Mouse (Mus musculus) limb, embryonic 12.5 days (tissue): Measurements from ENCODE around the gene Mfap5. TPM values are rescaled to one million over a fixed set of nuclear protein-coding genes. Genes with fewer than 3 reads are reported as not detected.
"Not testable (repeated sequence)": the region's sequence is repeated elsewhere in the genome, so short reads cannot be mapped to it uniquely, and the experiment has no call there.

Source experiments
- ATAC-seq: fragments of 200-750 bp; cut with Nextera tagmentation; 2 replicates; pipeline ENCODE4 v1.8.0; 2017; ENCODE audit warnings: low read depth, moderate TSS enrichment; ENCODE audit not compliant: insufficient number of reproducible peaks, insufficient read depth, low FRiP score, low TSS enrichment
- H3K27ac ChIP-seq: fragments of 300-500 bp; sonication (generic); 2 replicates; pipeline ENCODE4 v1.5.1; 2016; ENCODE audit warnings: mild to moderate bottlenecking, moderate library complexity
- H3K27me3 ChIP-seq: fragments of 300-500 bp; sonication (generic); 2 replicates; pipeline ENCODE4 v1.6.1; 2016; ENCODE audit warnings: mild to moderate bottlenecking, moderate library complexity
- H3K36me3 ChIP-seq: fragments of 300-500 bp; sonication (generic); 2 replicates; pipeline ENCODE4 v1.6.1; 2016; ENCODE audit warnings: mild to moderate bottlenecking, moderate library complexity
- H3K4me1 ChIP-seq: fragments of 300-500 bp; sonication (generic); replicated peaks from 2 replicates; pipeline ENCODE4 v1.6.1; 2016
- H3K4me2 ChIP-seq: fragments of 300-500 bp; sonication (generic); 2 replicates; pipeline ENCODE4 v1.6.1; 2016; ENCODE audit warnings: mild to moderate bottlenecking, moderate library complexity
- H3K4me3 ChIP-seq: fragments of 300-500 bp; sonication (generic); replicated peaks from 2 replicates; pipeline ENCODE4 v1.5.1; 2016; ENCODE audit warnings: mild to moderate bottlenecking
- H3K9ac ChIP-seq: fragments of 300-500 bp; sonication (generic); replicated peaks from 2 replicates; pipeline ENCODE4 v1.6.1; 2016; ENCODE audit warnings: mild to moderate bottlenecking, moderate library complexity
- H3K9me3 ChIP-seq: fragments of 300-500 bp; sonication (generic); 2 replicates; pipeline ENCODE4 v1.6.1; 2016; ENCODE audit warnings: mild to moderate bottlenecking, moderate library complexity
- WGBS: fragments of 180-500 bp; shearing (Covaris S2); methylation state at CpG from one replicate; pipeline ENCODE4 v1.1.7; 2016; 5-methylcytosine and 5-hydroxymethylcytosine counted together
- polyA plus RNA-seq: library from polyadenylated mRNA; unstranded; fragments of >200 nt; fragmentation: Nextera tagmentation; extraction: Ambion mirVana; gene quantifications from 2 replicates; pipeline ENCODE4 v1.2.1, GENCODE M21; 2016

Gene Mfap5
- polyA plus RNA-seq, 1 experiment from 2014 or later = 1.2 TPM

GRCm38 (mm10) chr6:122565070-122565784 is 59.6 kb downstream of the Mfap5 start:
- H3K4me3 ChIP-seq = no peak overlapping the region
- 91% methylated on average over 9 of the region's 9 CpGs for WGBS
- ATAC-seq = no peak
- peaks cover 12% of the 10 kb centered on the region for H3K27me3 ChIP-seq
- no peak overlapping the region for H3K4me2 ChIP-seq
- H3K27ac ChIP-seq = no peak overlapping the region
- no peaks in the 10 kb centered on the region for H3K9me3 ChIP-seq
- H3K9ac ChIP-seq = no peak overlapping the region
- H3K36me3 ChIP-seq = no peaks in the 10 kb centered on the region
- H3K4me1 ChIP-seq = 0 out of 2 replicates have a peak, but pooled peaks cover 2% of the 10 kb centered on the region

- Histone ChIP-seq H3K27ac (no peak overlapping the region), H3K4me1 (no peaks in the 10 kb centered on the region), H3K4me2 (no peak overlapping the region), H3K9ac (no peak overlapping the region), H3K36me3 (no peaks in the 10 kb centered on the region), H3K4me3 (no peak overlapping the region), H3K9me3 (no peaks in the 10 kb centered on the region), H3K27me3 (no peaks in the 10 kb centered on the region; the same call in 1 of the 2 replicates)
- ATAC-seq = no peak
- 68% methylated on average over 5 of the region's 5 CpGs for WGBS
These were observed 63.5 kb downstream of the Mfap5 start for GRCm38 (mm10) chr6:122569113-122569512.

- Histone ChIP-seq H3K36me3 (no peaks in the 10 kb centered on the region), H3K9me3 (no peaks in the 10 kb centered on the region), H3K27me3 (no peaks in the 10 kb centered on the region; the same call in 1 of the 2 replicates), H3K27ac (no peak overlapping the region), H3K4me2 (no peak overlapping the region), H3K4me1 (no peaks in the 10 kb centered on the region), H3K4me3 (no peak overlapping the region), H3K9ac (no peak overlapping the region)
- 78% methylated on average over 1 of the region's 1 CpGs for WGBS
- ATAC-seq = no peak
These were observed 64.1 kb downstream of the Mfap5 start for GRCm38 (mm10) chr6:122569762-122570161.

- H3K9me3 ChIP-seq = no peaks in the 10 kb centered on the region
- no peak overlapping the region for H3K4me2 ChIP-seq
- H3K4me3 ChIP-seq = no peak overlapping the region
- WGBS = 53% methylated on average over 8 of the region's 8 CpGs
- H3K4me1 ChIP-seq = no peaks in the 10 kb centered on the region
- ATAC-seq = no peak
- H3K27ac ChIP-seq = no peak overlapping the region
- no peaks in the 10 kb centered on the region for H3K36me3 ChIP-seq
- no peak overlapping the region for H3K9ac ChIP-seq
- H3K27me3 ChIP-seq = no peaks in the 10 kb centered on the region; the same call in 1 of the 2 replicates
These were observed 65.3 kb downstream of the Mfap5 start for GRCm38 (mm10) chr6:122570695-122571616.

GRCm38 (mm10) chr6:122571617-122571959 is 65.9 kb downstream of the Mfap5 start:
- 89% methylated on average over 3 of the region's 3 CpGs for WGBS
- Histone ChIP-seq H3K27ac (no peak overlapping the region), H3K27me3 (no peaks in the 10 kb centered on the region; the same call in 1 of the 2 replicates), H3K4me1 (no peaks in the 10 kb centered on the region), H3K36me3 (no peaks in the 10 kb centered on the region), H3K9me3 (no peaks in the 10 kb centered on the region), H3K4me3 (no peak overlapping the region), H3K9ac (no peak overlapping the region), H3K4me2 (no peak overlapping the region)
- ATAC-seq = no peak

- H3K4me1 ChIP-seq, H3K27ac ChIP-seq, H3K4me2 ChIP-seq, H3K4me3 ChIP-seq, H3K27me3 ChIP-seq, ATAC-seq, H3K36me3 ChIP-seq, H3K9ac ChIP-seq, H3K9me3 ChIP-seq: not testable (repeated sequence)
- 97% methylated on average over 1 of the region's 1 CpGs for WGBS
These were observed 69.4 kb downstream of the Mfap5 start for GRCm38 (mm10) chr6:122575037-122575436.

GRCm38 (mm10) chr6:122577030-122577429 is 71.4 kb downstream of the Mfap5 start:
- no peaks in the 10 kb centered on the region for H3K9me3 ChIP-seq
- no peak for ATAC-seq
- H3K9ac ChIP-seq = no peak overlapping the region
- H3K36me3 ChIP-seq = no peaks in the 10 kb centered on the region
- H3K4me1 ChIP-seq = no peaks in the 10 kb centered on the region
- H3K27ac ChIP-seq = no peak overlapping the region
- H3K4me2 ChIP-seq = no peak overlapping the region
- H3K4me3 ChIP-seq = no peak overlapping the region
- 87% methylated on average over 3 of the region's 3 CpGs for WGBS
- no peaks in the 10 kb centered on the region for H3K27me3 ChIP-seq

Other genes starting within 250 kb of the Mfap5 start
- gene Klrg1, start 223.0 kb upstream of the Mfap5 start, polyA plus RNA-seq = not detected in 2 replicates
- 74.6 and 76.3 TPM in 2 replicates for gene M6pr, start 197.1 kb upstream of the Mfap5 start, polyA plus RNA-seq
- gene Phc1, start 165.3 kb upstream of the Mfap5 start, polyA plus RNA-seq = 27.1 and 30.6 TPM in 2 replicates
- 52.6 and 57.0 TPM in 2 replicates for gene Rimklb, start 7.1 kb upstream of the Mfap5 start, polyA plus RNA-seq
- gene Aicda, start 48.0 kb downstream of the Mfap5 start, polyA plus RNA-seq = 0.34 and 0.36 TPM in 2 replicates
- 1.2 and 2.6 TPM in 2 replicates for gene Apobec1, start 96.6 kb downstream of the Mfap5 start, polyA plus RNA-seq
- 0.13 TPM in 1 of 2 replicates, not detected in the other for gene Gdf3, start 104.2 kb downstream of the Mfap5 start, polyA plus RNA-seq
- not detected in 2 replicates for gene Dppa3, start 120.6 kb downstream of the Mfap5 start, polyA plus RNA-seq
- gene Nanog, start 201.6 kb downstream of the Mfap5 start, polyA plus RNA-seq = 0.10 and 0.24 TPM in 2 replicates